Mouse (Mus musculus): Measurements from ENCODE around the gene Fam198a. TPM values are rescaled to one million over a fixed set of nuclear protein-coding genes. Genes with fewer than 3 reads are reported as not detected.

Fam198a gene
- polyA plus RNA-seq, 1 experiment from 2014 or later = 0.21 TPM

- no peak overlapping the region for H3K27ac ChIP-seq (ENCODE audit: low read depth, low read length)
- no peak overlapping the region for H3K4me2 ChIP-seq
- H3K36me3 ChIP-seq (ENCODE audit: control insufficient read depth, insufficient read depth, low read length) = no peaks in the 10 kb centered on the region
- no peaks in the 10 kb centered on the region for H3K27me3 ChIP-seq (replicated peaks; ENCODE audit: control insufficient read depth, insufficient read depth, low read length)
- H3K4me1 ChIP-seq (replicated peaks; ENCODE audit: control insufficient read depth, insufficient read depth, low read length) = no peaks in the 10 kb centered on the region
- H3K9ac ChIP-seq (ENCODE audit: low read depth, low read length) = no peak overlapping the region
- no peak for ATAC-seq (replicated peaks; ENCODE audit: low FRiP score)
- H3K9me3 ChIP-seq (ENCODE audit: control insufficient read depth, low read length) = no peaks in the 10 kb centered on the region
- 58% methylated on average over 7 of the region's 7 CpGs for WGBS
- no peak overlapping the region for H3K4me3 ChIP-seq (ENCODE audit: low read depth, low read length)
- no peak for DNase-seq (ENCODE audit: low spot score)
Observed at GRCm38 (mm10) chr9:121959966-121960635, 9.3 kb downstream of the Fam198a start.

GRCm38 (mm10) chr9:121964941-121965340 is 14.2 kb downstream of the Fam198a start:
- no peak overlapping the region for H3K27ac ChIP-seq (ENCODE audit: low read depth, low read length)
- no peak overlapping the region for H3K9ac ChIP-seq (ENCODE audit: low read depth, low read length)
- H3K9me3 ChIP-seq (ENCODE audit: control insufficient read depth, low read length) = no peaks in the 10 kb centered on the region
- ATAC-seq (replicated peaks; ENCODE audit: low FRiP score) (no peak), DNase-seq (ENCODE audit: low spot score) (no peak)
- H3K36me3 ChIP-seq (ENCODE audit: control insufficient read depth, insufficient read depth, low read length) = no peaks in the 10 kb centered on the region
- H3K4me3 ChIP-seq (ENCODE audit: low read depth, low read length) = no peak overlapping the region
- H3K4me1 ChIP-seq (replicated peaks; ENCODE audit: control insufficient read depth, insufficient read depth, low read length) = no peaks in the 10 kb centered on the region
- H3K27me3 ChIP-seq (replicated peaks; ENCODE audit: control insufficient read depth, insufficient read depth, low read length) = no peaks in the 10 kb centered on the region
- no peak overlapping the region for H3K4me2 ChIP-seq
- 82% methylated on average over 7 of the region's 7 CpGs for WGBS

- DNase-seq (ENCODE audit: low spot score) (no peak), ATAC-seq (replicated peaks; ENCODE audit: low FRiP score) (no peak)
- no peaks in the 10 kb centered on the region for H3K4me1 ChIP-seq (replicated peaks; ENCODE audit: control insufficient read depth, insufficient read depth, low read length)
- H3K27ac ChIP-seq (ENCODE audit: low read depth, low read length) = no peak overlapping the region
- H3K4me2 ChIP-seq = no peak overlapping the region
- no peaks in the 10 kb centered on the region for H3K9me3 ChIP-seq (ENCODE audit: control insufficient read depth, low read length)
- no peaks in the 10 kb centered on the region for H3K27me3 ChIP-seq (replicated peaks; ENCODE audit: control insufficient read depth, insufficient read depth, low read length)
- H3K9ac ChIP-seq (ENCODE audit: low read depth, low read length) = no peak overlapping the region
- H3K4me3 ChIP-seq (ENCODE audit: low read depth, low read length) = no peak overlapping the region
- WGBS = 78% methylated on average over 5 of the region's 5 CpGs
- no peaks in the 10 kb centered on the region for H3K36me3 ChIP-seq (ENCODE audit: control insufficient read depth, insufficient read depth, low read length)
Observed at GRCm38 (mm10) chr9:121968258-121968657, 17.5 kb downstream of the Fam198a start.

GRCm38 (mm10) chr9:121969841-121970381 is 19.1 kb downstream of the Fam198a start:
- no peak for ATAC-seq (replicated peaks; ENCODE audit: low FRiP score)
- no peak overlapping the region for H3K4me2 ChIP-seq
- no peak for DNase-seq (ENCODE audit: low spot score)
- no peaks in the 10 kb centered on the region for H3K27me3 ChIP-seq (replicated peaks; ENCODE audit: control insufficient read depth, insufficient read depth, low read length)
- H3K36me3 ChIP-seq (ENCODE audit: control insufficient read depth, insufficient read depth, low read length) = no peaks in the 10 kb centered on the region
- no peaks in the 10 kb centered on the region for H3K9me3 ChIP-seq (ENCODE audit: control insufficient read depth, low read length)
- H3K27ac ChIP-seq (ENCODE audit: low read depth, low read length) = no peak overlapping the region
- H3K4me1 ChIP-seq (replicated peaks; ENCODE audit: control insufficient read depth, insufficient read depth, low read length) = no peaks in the 10 kb centered on the region
- WGBS = 52% methylated on average over 5 of the region's 5 CpGs
- H3K9ac ChIP-seq (ENCODE audit: low read depth, low read length) = no peak overlapping the region
- H3K4me3 ChIP-seq (ENCODE audit: low read depth, low read length) = no peak overlapping the region

- H3K36me3 ChIP-seq (ENCODE audit: control insufficient read depth, insufficient read depth, low read length) = no peaks in the 10 kb centered on the region
- no peak overlapping the region for H3K9ac ChIP-seq (ENCODE audit: low read depth, low read length)
- no peak overlapping the region for H3K4me2 ChIP-seq
- ATAC-seq (replicated peaks; ENCODE audit: low FRiP score) = no peak
- no peaks in the 10 kb centered on the region for H3K9me3 ChIP-seq (ENCODE audit: control insufficient read depth, low read length)
- no peaks in the 10 kb centered on the region for H3K27me3 ChIP-seq (replicated peaks; ENCODE audit: control insufficient read depth, insufficient read depth, low read length)
- no peak for DNase-seq (ENCODE audit: low spot score)
- H3K27ac ChIP-seq (ENCODE audit: low read depth, low read length) = no peak overlapping the region
- no peaks in the 10 kb centered on the region for H3K4me1 ChIP-seq (replicated peaks; ENCODE audit: control insufficient read depth, insufficient read depth, low read length)
- WGBS = 50% methylated on average over 1 of the region's 1 CpGs
- no peak overlapping the region for H3K4me3 ChIP-seq (ENCODE audit: low read depth, low read length)
Observed at GRCm38 (mm10) chr9:121973207-121973606, 22.4 kb downstream of the Fam198a start.

- Histone ChIP-seq H3K27me3 (replicated peaks; ENCODE audit: control insufficient read depth, insufficient read depth, low read length) (no peaks in the 10 kb centered on the region), H3K27ac (ENCODE audit: low read depth, low read length) (no peak overlapping the region), H3K4me3 (ENCODE audit: low read depth, low read length) (no peak overlapping the region), H3K4me2 (no peak overlapping the region), H3K9ac (ENCODE audit: low read depth, low read length) (no peak overlapping the region), H3K36me3 (ENCODE audit: control insufficient read depth, insufficient read depth, low read length) (no peaks in the 10 kb centered on the region), H3K9me3 (ENCODE audit: control insufficient read depth, low read length) (no peaks in the 10 kb centered on the region), H3K4me1 (replicated peaks; ENCODE audit: control insufficient read depth, insufficient read depth, low read length) (no peaks in the 10 kb centered on the region)
- DNase-seq (ENCODE audit: low spot score) (no peak), ATAC-seq (replicated peaks; ENCODE audit: low FRiP score) (no peak)
- 82% methylated on average over 12 of the region's 12 CpGs for WGBS
Observed at GRCm38 (mm10) chr9:121974141-121974986, 23.6 kb downstream of the Fam198a start.

GRCm38 (mm10) chr9:121975321-121975720 is 24.5 kb downstream of the Fam198a start:
- Histone ChIP-seq H3K9me3 (ENCODE audit: control insufficient read depth, low read length) (no peaks in the 10 kb centered on the region), H3K4me1 (replicated peaks; ENCODE audit: control insufficient read depth, insufficient read depth, low read length) (no peaks in the 10 kb centered on the region), H3K27me3 (replicated peaks; ENCODE audit: control insufficient read depth, insufficient read depth, low read length) (no peaks in the 10 kb centered on the region), H3K4me3 (ENCODE audit: low read depth, low read length) (no peak overlapping the region), H3K27ac (ENCODE audit: low read depth, low read length) (no peak overlapping the region), H3K4me2 (no peak overlapping the region), H3K9ac (ENCODE audit: low read depth, low read length) (no peak overlapping the region), H3K36me3 (ENCODE audit: control insufficient read depth, insufficient read depth, low read length) (no peaks in the 10 kb centered on the region)
- no peak for DNase-seq (ENCODE audit: low spot score)
- 76% methylated on average over 2 of the region's 2 CpGs for WGBS
- no peak for ATAC-seq (replicated peaks; ENCODE audit: low FRiP score)

- Histone ChIP-seq H3K4me1 (replicated peaks; ENCODE audit: control insufficient read depth, insufficient read depth, low read length) (no peaks in the 10 kb centered on the region), H3K9ac (ENCODE audit: low read depth, low read length) (no peak overlapping the region), H3K36me3 (ENCODE audit: control insufficient read depth, insufficient read depth, low read length) (0 out of 2 replicates have a peak, but pooled peaks cover 2% of the 10 kb centered on the region), H3K9me3 (ENCODE audit: control insufficient read depth, low read length) (no peaks in the 10 kb centered on the region), H3K4me3 (ENCODE audit: low read depth, low read length) (no peak overlapping the region), H3K27me3 (replicated peaks; ENCODE audit: control insufficient read depth, insufficient read depth, low read length) (no peaks in the 10 kb centered on the region), H3K4me2 (no peak overlapping the region), H3K27ac (ENCODE audit: low read depth, low read length) (no peak overlapping the region)
- 77% methylated on average over 9 of the region's 9 CpGs for WGBS
- DNase-seq (ENCODE audit: low spot score) = no peak
- no peak for ATAC-seq (replicated peaks; ENCODE audit: low FRiP score)
Observed at GRCm38 (mm10) chr9:121981046-121981445, 30.3 kb downstream of the Fam198a start.
